Mouse (Mus musculus) heart, postnatal 10 days (tissue): ENCODE data around the gene Smg7. TPM values are rescaled to one million over a fixed set of nuclear protein-coding genes. Genes with fewer than 3 reads are reported as not detected.

Experiments used
- DNase-seq, 2 experiments: peaks; one replicate each; pipeline ENCODE4 v3.0.0; 2021
- intact Hi-C: fragments of 180-260 bp; cut with DNase I; formaldehyde crosslinking; loops from one replicate; pipeline ENCODE4 v1.15.1; 2025
- total RNA-seq, 2 experiments: library from RNA; stranded (reverse); gene quantifications; 2 replicates each; pipeline ENCODE4 v1.2.3; 2021

Gene Smg7
- total RNA-seq, 2 experiments from 2014 or later: 47.5 to 49.8 TPM

DNA sequence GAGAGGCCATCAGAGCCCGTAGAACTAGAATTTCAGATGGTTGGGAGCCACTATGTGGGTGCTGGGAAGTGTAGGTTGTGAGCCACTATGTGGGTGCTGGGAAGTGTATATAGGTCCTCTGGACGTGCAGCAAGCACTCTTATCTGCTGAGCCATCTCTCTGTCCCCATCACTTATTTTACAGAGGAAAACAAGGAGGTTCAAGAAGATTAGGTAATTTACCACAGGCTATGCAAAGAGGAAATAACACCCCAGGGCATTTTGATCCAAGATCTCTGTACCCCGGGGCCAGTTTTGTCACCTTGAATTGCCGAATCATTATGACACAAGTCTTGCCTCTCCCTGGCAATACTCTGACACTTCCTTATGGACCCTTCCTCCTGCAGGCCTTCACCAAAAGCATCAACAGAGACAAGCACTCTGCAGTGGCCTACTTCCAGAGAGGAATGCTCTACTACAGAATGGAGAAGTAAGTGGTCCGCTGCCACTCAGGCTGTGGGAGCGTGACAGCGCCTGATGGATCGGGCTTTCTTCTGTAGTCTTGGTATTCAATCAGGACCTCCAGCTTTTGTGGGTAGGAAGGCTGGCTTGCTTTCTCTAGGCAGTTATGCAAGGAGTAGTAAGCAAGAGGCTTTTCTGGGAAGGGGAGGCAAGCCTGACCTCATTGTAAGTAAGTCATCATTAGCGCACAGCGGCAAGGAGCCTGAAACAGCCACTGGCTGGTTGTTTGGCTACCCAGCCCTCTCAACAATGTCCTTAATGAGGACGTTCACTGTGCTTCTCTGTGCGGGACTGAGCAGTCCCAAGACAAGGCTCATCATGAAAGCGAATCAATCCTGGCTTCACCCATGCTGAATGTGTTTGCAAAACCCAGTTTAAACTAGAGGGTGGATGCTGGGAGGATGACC is 91.7 kb downstream of the Smg7 start:
- no peak for DNase-seq
- intact Hi-C loops: no loop called here

- intact Hi-C loops: no loop called here
- peak; percentile 38 for DNase-seq
Observed at GRCm38 (mm10) chr1:152809541-152810252, 92.7 kb downstream of the Smg7 start.

DNA sequence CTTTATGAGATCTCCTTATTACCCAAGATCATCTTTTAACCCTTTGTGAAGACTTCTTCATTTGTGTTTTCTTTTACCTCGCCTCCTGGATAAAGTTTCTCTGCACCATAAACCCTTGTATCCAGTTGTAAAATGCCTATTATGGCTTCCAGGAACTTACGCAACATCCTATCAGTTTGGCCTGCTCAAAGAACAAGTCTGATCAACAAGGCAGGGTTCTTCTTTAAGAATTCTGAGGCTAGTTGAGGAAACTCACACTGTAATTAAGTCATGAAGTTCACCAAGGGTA is 94.1 kb downstream of the Smg7 start:
- DNase-seq: no peak
- intact Hi-C loops: no loop called here

DNA sequence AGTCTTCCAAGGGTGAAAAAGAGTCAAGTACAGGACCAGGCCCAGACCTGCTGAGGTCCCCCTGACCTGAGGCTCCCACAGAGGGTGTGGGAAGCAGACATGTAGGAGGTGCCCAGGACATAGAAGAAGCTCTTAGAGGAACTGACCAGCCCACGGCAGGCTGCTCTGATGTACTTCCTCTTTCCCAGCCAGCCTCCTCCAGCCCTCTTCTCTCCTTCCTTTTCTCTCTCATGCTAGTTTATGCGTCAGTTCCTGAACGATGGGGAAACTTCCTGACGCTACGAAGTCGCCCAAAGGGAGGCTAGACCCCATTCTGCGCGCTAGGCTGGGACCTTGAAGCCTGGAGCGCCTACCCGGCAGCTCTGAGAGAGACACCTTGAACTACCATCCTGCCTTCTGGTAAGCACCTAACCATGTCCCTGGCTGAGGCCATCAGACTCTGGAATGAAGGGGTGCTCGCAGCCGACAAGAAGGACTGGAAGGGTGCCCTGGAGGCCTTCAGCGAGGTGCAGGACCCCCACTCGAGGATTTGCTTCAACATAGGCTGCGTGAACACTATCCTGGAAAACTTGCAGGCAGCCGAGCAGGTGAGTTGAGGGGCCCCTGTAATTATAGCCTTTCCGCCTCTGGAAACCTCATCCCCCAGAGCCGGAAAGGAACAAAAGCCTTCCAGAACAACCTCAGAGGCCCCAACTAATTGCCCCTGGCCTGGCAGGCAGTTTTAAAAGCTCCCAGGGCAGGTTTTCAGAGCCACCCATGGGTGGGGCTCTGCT is 94.6 kb downstream of the Smg7 start:
- no peak for DNase-seq
- intact Hi-C loops: no loop called here

DNA sequence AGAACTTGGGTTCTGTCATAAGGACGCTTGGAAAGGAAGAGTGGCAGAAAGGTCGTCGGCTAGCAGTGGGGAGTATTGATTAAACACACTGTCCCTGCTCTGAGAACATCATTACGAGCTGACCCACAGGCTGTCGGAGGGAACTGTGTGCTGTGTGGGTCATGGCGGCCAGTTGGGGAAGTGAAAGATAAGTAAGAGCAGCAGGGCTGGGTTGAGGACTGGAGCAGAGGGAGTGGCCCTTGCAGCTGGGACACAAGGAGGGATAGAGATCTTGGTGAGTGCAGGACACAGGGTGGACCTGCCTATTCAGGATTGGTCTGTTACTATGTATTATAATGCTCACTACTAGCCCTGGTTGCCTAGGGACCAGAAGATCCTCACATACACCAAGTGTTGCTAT is 97.5 kb downstream of the Smg7 start:
- DNase-seq: no peak
- intact Hi-C loops: no loop called here

DNA sequence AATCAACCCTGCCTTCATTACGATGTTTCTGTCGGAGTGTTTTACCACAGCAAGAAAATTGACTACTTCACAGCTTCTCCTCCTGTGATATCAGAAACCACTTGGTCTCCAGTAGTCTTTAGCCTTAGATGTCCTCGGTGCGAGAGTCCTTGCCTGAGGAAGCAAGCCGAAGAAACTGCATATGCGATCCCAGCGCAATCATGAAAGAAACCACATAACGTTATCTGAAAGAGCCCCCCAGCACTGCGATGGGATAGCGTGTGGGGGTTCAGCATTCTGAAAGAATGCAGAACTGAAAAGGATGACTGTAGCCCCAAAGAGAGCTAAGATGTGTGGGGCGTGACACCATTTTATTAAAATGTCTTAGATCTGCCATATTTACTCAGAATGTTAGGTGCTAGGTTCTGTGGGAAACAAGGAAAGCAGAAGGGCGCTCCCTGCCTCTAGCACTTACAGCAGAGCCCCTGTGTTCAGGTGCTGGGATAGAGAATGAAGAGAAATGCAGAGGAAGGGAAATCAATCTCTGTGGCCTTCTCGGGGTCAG is 101.7 kb downstream of the Smg7 start:
- intact Hi-C loops: no loop called here

GRCm38 (mm10) chr1:152799897-152800296 is 102.5 kb downstream of the Smg7 start, which contains the start of gene Ncf2:
Gene Ncf2 (plus strand): TSS chr1:152800194.
- DNase-seq: peak in 1 of 2 experiments; percentile 34
- intact Hi-C loops: loop anchor here (10.0 kb wide), 1 partner anchor 595 kb away; no protein-coding TSS in a partner anchor

More for the DNA sequence above, 101.7 kb downstream of the Smg7 start:
- no peak for DNase-seq

DNA sequence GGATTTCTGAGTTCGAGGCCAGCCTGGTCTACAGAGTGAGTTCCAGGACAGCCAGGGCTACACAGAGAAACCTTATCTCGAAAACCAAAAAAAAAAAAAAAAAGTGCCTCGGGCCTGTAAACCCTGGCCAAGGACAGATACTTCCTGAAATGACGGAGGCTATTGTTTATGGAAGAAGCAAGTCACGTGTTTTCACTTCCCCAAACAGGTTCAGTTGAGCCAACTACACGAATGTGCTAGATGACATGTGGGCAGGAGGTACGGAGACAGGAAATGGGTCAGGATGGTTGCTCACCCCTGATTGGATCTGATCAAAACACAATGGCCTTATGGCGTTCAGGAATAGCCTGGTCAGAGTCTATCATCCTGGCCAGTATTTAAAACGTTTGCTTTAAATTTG is 104.3 kb downstream of the Smg7 start:
- no peak for DNase-seq
- intact Hi-C loops: loop anchor here (10.0 kb wide), 1 partner anchor 597 kb away; no protein-coding TSS in a partner anchor

DNA sequence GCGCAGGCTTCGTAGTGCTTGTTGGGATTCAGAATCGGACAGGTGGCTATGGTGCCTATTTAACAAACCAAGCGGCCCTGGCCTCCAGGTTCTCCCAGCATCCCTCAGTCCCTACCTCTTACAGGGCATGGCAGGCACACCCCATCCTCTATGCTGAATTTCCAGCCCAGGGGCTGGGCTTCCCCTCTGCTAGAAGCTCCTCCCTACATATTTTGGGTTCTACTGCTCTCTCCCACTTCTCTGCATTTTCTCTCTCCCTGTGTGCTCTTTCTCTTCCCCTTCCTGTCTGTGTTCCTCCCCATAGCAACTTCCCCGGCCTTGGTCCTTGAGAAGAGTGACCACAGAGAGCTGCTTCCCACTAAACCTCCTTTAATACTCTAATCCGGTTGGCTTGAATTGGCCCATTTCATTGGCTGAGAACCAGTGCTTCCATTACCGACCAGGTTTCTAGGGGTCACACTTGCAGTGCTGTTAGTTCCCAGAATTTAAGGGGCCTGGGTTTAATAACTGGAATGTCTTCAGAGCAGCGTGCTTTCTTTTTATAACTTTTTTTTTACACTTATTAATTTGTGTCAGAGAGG is 105.7 kb downstream of the Smg7 start:
- intact Hi-C loops: loop anchor here (10.0 kb wide), 1 partner anchor 598 kb away; no protein-coding TSS in a partner anchor
- DNase-seq: no peak

GRCm38 (mm10) chr1:152795688-152796255 is 106.7 kb downstream of the Smg7 start:
- DNase-seq: no peak
- intact Hi-C loops: loop anchor here (10.0 kb wide), 1 partner anchor 599 kb away; no protein-coding TSS in a partner anchor

DNA sequence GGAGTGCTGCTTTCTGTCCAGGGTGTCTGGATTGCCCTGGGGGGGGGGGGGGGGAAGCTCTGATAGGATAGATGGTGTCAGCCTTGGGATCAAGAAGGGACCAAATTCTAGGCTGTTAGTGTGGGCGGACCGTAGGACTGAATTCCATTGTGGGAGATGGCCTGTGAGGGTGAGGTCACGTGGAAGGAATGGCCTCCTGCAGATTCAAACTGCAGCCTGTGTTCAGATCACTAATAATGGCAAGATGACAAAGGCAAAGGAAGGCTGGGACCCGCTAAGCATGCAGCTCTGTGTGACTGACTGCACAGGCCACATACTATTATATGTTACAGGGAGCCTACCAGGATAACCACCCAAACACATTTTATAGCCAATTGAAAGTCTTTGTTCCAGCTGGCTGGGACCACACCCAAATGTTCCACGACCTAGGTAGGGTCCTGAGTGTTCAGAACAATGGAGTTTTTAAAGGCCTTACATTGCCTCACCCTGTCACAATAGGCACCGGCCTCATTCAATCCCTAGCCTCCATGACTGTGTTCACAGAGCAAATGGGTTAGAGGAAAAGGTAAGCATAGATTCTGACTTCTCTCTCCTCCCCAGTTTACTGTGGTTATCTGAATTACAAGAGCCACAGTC is 108.8 kb downstream of the Smg7 start:
- DNase-seq: no peak
- intact Hi-C loops: loop anchor here (5.0 to 10.0 kb wide), 2 partner anchors 34 to 601 kb away; no protein-coding TSS in a partner anchor

- no peak for DNase-seq
- intact Hi-C loops: loop anchor here (5.0 to 10.0 kb wide), 2 partner anchors 34 to 602 kb away; no protein-coding TSS in a partner anchor
Observed at GRCm38 (mm10) chr1:152792736-152793494, 109.5 kb downstream of the Smg7 start.

- no peak for DNase-seq
- intact Hi-C loops: loop anchor here (2.0 to 10.0 kb wide), 3 partner anchors 36 to 604 kb away; no protein-coding TSS in a partner anchor
Observed at GRCm38 (mm10) chr1:152791269-152791668, 111.2 kb downstream of the Smg7 start.

- intact Hi-C loops: loop anchor here (2.0 to 10.0 kb wide), 3 partner anchors 36 to 604 kb away; no protein-coding TSS in a partner anchor
- DNase-seq: no peak
Observed at GRCm38 (mm10) chr1:152790821-152791220, 111.6 kb downstream of the Smg7 start.

DNA sequence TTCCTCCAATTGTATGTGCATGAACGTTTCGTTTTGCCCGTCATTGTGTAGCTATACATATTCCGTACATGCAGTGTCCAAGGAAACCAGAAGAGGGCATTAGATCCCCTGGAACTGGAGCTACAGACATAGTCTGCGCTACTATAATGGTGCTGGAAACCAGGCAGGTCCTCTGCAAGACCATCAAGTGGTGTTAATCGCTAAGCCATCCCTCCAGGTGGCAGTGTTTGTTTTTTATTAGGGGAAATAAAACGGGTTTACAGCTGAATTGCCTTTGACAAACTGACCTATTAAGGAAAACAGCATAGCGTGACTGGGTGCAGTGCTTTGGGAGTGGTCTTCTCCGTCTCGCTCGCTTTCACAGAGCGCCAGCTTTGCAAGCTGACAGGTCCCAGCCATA is 112.2 kb downstream of the Smg7 start:
- intact Hi-C loops: loop anchor here (2.0 to 10.0 kb wide), 3 partner anchors 37 to 605 kb away; no protein-coding TSS in a partner anchor
- peak; percentile 42 to 54 for DNase-seq

DNA sequence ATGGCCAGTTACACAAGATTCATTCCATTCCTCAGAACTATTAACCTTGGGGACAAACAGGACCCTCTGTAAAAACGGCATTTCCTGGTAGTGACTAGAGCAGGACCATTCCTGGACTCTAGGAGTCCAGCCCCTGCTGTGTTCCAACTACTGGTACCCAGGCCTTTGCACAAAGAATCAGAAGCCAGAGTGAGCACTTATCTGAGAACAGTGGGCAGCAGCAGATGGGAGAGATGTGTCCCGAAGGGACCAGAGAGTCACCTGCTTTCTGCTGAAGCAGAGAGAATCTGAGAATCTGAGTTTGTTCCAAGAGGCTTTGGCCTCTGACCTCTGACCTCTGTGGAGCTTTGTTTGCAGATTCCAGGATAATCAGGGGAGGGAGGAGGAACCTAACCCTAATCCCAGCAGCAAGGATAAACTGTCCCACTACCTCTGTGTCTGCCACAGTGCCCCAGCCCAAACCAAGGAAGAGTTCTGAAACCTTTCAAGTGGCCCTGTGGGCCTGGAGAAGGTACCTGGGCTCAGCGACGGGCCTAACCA is 114.3 kb downstream of the Smg7 start:
- intact Hi-C loops: no loop called here
- no peak for DNase-seq
